Mouse (Mus musculus): ENCODE data around the gene Tspyl4. TPM values are rescaled to one million over a fixed set of nuclear protein-coding genes. Genes with fewer than 3 reads are reported as not detected.

Gene Tspyl4
- polyA plus RNA-seq, 1 experiment from 2014 or later = 24.5 TPM

GRCm38 (mm10) chr10:34326701-34327100, 29.5 kb downstream of the Tspyl4 start:
- 25% methylated on average over 4 of the region's 4 CpGs for WGBS
- H3K4me1 ChIP-seq (replicated peaks) = no peaks in the 10 kb centered on the region
- no peak overlapping the region for H3K4me2 ChIP-seq
- H3K36me3 ChIP-seq = 0 out of 2 replicates have a peak, but pooled peaks cover 4% of the 10 kb centered on the region
- H3K4me3 ChIP-seq (replicated peaks) = no peak overlapping the region
- no peaks in the 10 kb centered on the region for H3K9me3 ChIP-seq
- ATAC-seq (ENCODE audit: insufficient number of reproducible peaks, insufficient read depth, low FRiP score, low TSS enrichment, low read depth) = no peak
- H3K27ac ChIP-seq = no peak overlapping the region
- no peak overlapping the region for H3K9ac ChIP-seq (replicated peaks)
- H3K27me3 ChIP-seq = no peaks in the 10 kb centered on the region

GRCm38 (mm10) chr10:34327144-34327543, 29.9 kb downstream of the Tspyl4 start:
- 65% methylated on average over 5 of the region's 5 CpGs for WGBS
- no peak overlapping the region for H3K27ac ChIP-seq
- no peak overlapping the region for H3K9ac ChIP-seq (replicated peaks)
- no peaks in the 10 kb centered on the region for H3K27me3 ChIP-seq
- H3K9me3 ChIP-seq = no peaks in the 10 kb centered on the region
- no peaks in the 10 kb centered on the region for H3K4me1 ChIP-seq (replicated peaks)
- no peak for ATAC-seq (ENCODE audit: insufficient number of reproducible peaks, insufficient read depth, low FRiP score, low TSS enrichment, low read depth)
- H3K4me3 ChIP-seq (replicated peaks) = no peak overlapping the region
- no peak overlapping the region for H3K4me2 ChIP-seq
- 0 out of 2 replicates have a peak, but pooled peaks cover under 1% of the 10 kb centered on the region for H3K36me3 ChIP-seq

GRCm38 (mm10) chr10:34328310-34328709, 31.1 kb downstream of the Tspyl4 start:
- Histone ChIP-seq H3K4me2 (no peak overlapping the region), H3K27me3 (no peaks in the 10 kb centered on the region), H3K9ac (replicated peaks) (no peak overlapping the region), H3K36me3 (no peaks in the 10 kb centered on the region), H3K27ac (no peak overlapping the region), H3K4me3 (replicated peaks) (no peak overlapping the region), H3K4me1 (replicated peaks) (no peaks in the 10 kb centered on the region), H3K9me3 (no peaks in the 10 kb centered on the region)
- peak; percentile 63; the same call in 1 of the 2 replicates for ATAC-seq (ENCODE audit: insufficient number of reproducible peaks, insufficient read depth, low FRiP score, low TSS enrichment, low read depth)
- 2% methylated on average over 2 of the region's 2 CpGs for WGBS

GRCm38 (mm10) chr10:34341014-34341413, 43.8 kb downstream of the Tspyl4 start:
- ATAC-seq (ENCODE audit: insufficient number of reproducible peaks, insufficient read depth, low FRiP score, low TSS enrichment, low read depth) = no peak
- no peak overlapping the region for H3K4me3 ChIP-seq (replicated peaks)
- no peaks in the 10 kb centered on the region for H3K27me3 ChIP-seq
- no peak overlapping the region for H3K9ac ChIP-seq (replicated peaks)
- H3K4me1 ChIP-seq (replicated peaks) = no peaks in the 10 kb centered on the region
- no peak overlapping the region for H3K4me2 ChIP-seq
- no peaks in the 10 kb centered on the region for H3K9me3 ChIP-seq
- no peaks in the 10 kb centered on the region for H3K36me3 ChIP-seq
- WGBS = 65% methylated on average over 6 of the region's 6 CpGs
- H3K27ac ChIP-seq = no peak overlapping the region

- no peak overlapping the region for H3K27ac ChIP-seq
- 39% methylated on average over 1 of the region's 1 CpGs for WGBS
- no peak overlapping the region for H3K4me2 ChIP-seq
- ATAC-seq (ENCODE audit: insufficient number of reproducible peaks, insufficient read depth, low FRiP score, low TSS enrichment, low read depth) = no peak
- H3K9ac ChIP-seq (replicated peaks) = no peak overlapping the region
- H3K36me3 ChIP-seq = no peaks in the 10 kb centered on the region
- no peaks in the 10 kb centered on the region for H3K27me3 ChIP-seq
- H3K9me3 ChIP-seq = no peaks in the 10 kb centered on the region
- H3K4me3 ChIP-seq (replicated peaks) = no peak overlapping the region
- no peaks in the 10 kb centered on the region for H3K4me1 ChIP-seq (replicated peaks)
Observed at GRCm38 (mm10) chr10:34341886-34342285, 44.6 kb downstream of the Tspyl4 start.

Other genes starting within 250 kb of the Tspyl4 start
- gene Calhm5, start 200.9 kb upstream of the Tspyl4 start, polyA plus RNA-seq (2016; fragmentation: Nextera tagmentation; extraction: Ambion mirVana) = 0.06 and 0.15 TPM in 2 replicates
- gene Calhm6, start 169.5 kb upstream of the Tspyl4 start, polyA plus RNA-seq (2016; fragmentation: Nextera tagmentation; extraction: Ambion mirVana) = 1.2 and 1.3 TPM in 2 replicates
- gene Dse, start 89.7 kb upstream of the Tspyl4 start, polyA plus RNA-seq (2016; fragmentation: Nextera tagmentation; extraction: Ambion mirVana) = 39.0 and 42.7 TPM in 2 replicates
- gene Tspyl1, start 15.3 kb upstream of the Tspyl4 start, polyA plus RNA-seq (2016; fragmentation: Nextera tagmentation; extraction: Ambion mirVana) = 84.8 and 91.3 TPM in 2 replicates
- gene Col10a1, start 92.5 kb downstream of the Tspyl4 start, polyA plus RNA-seq (2016; fragmentation: Nextera tagmentation; extraction: Ambion mirVana) = 0.42 and 0.56 TPM in 2 replicates
- gene Nt5dc1, start 121.1 kb downstream of the Tspyl4 start, polyA plus RNA-seq (2016; fragmentation: Nextera tagmentation; extraction: Ambion mirVana) = 8.9 TPM in 2 replicates
- 5.0 and 8.0 TPM in 2 replicates for gene Frk, start 186.0 kb downstream of the Tspyl4 start, polyA plus RNA-seq (2016; fragmentation: Nextera tagmentation; extraction: Ambion mirVana)

All from limb, embryonic 12.5 days (tissue).